Mouse (Mus musculus) cortical plate, adult 2 months (tissue): ENCODE data around the gene Fam126b.

Experiments used
- CTCF ChIP-seq: fragments of 200-500 bp; IDR thresholded peaks from 2 replicates; pipeline ENCODE4 v1.5.1; 2011; ENCODE audit warnings: mild to moderate bottlenecking, control low read depth, low read length; ENCODE audit not compliant: insufficient read depth; ENCODE audit errors: extremely low read depth
- POLR2A ChIP-seq: fragments of 200-500 bp; IDR thresholded peaks from 2 replicates; pipeline ENCODE4 v1.6.1; 2011; ENCODE audit warnings: mild to moderate bottlenecking, low read length, control low read depth; ENCODE audit not compliant: insufficient read depth; ENCODE audit errors: extremely low read depth

DNA sequence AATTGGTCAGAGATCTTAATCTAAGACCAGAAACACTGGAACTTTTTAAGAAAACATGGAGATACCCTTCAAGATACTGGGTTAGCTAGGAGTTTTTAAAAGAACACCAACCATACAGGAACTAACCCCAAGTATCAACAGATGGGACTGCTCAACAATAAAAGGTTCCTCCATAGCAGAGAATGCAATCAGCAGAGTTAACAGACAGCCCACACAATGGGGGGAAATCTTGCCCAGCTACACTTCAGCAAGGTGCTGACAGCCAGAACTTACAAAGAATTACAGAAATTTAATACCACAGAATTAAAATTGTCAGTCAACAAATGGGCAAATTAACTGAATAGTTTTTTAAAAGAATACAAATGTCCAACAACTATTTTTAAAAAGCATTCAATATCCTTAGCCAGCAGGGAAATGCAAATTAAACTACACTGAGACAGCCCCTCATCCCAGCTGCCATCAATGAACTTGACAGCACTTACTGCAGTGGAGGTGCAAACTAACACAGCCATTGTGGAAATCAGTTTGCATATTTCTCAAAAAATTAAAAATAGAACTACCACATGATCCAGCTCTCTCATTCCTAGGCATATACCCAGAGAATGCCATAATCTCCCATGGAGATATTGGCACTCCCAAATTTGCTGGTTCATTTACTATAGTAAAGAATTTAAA lies 17.5 kb downstream of the Fam126b start:
- TF ChIP-seq CTCF (no peak), POLR2A (no peak)
